Mouse (Mus musculus) A20 (cell line): ENCODE measurements at regions not wholly inside any gene's neighbourhood (a gene's known extent, or its start where the extent isn't known, plus 50 kb on each side); places are given as distances from the start of the nearest gene placed in this dataset.
"Not testable (repeated sequence)": the region's sequence is repeated elsewhere in the genome, so short reads cannot be mapped to it uniquely, and the experiment has no call there.

Experiments
- DNase-seq: peaks from one replicate; pipeline ENCODE4 v3.0.0-alpha.2; 2011; ENCODE audit warnings: low read depth, low spot score

DNA sequence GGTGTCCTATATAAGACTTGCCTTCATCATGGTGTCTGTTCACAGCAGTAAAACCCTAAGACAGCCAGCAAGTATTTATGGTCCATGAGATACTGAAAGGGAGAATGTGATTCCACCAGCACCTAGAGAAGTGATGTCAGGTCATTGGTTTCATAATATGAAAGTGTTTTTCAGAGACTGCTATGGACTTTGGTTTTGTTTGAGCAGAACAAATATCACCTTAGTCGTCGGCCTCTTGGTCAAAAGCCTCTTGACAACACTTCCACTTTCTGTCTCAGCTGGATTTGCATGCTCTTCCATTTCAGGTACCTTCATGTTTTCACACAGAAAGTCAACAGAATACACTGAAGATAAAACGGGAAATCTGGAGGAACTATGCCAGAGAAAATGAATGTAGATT lies 56.7 kb upstream of the Lrrc8b start:
- DNase-seq, result peak; percentile 56

DNA sequence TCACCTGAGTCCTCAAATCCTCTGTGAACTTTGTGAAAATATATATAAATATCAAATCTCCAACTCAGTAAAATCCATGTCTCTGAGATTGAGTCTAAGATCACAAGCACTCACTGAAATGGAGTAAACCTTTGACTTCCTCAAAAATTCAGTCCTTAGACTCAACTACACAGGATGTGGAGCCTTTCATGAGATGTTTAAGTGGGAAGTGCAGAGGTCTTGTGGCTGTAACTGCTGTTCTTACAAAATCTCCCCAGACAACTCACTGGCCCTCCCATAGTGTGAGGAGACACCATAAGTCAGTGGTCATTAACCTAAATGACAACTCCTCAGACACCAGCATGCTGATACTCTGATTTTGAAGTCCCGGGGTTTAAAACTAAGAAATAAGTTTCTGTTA lies 59.2 kb upstream of the Lrrc8b start:
- DNase-seq, result not testable (repeated sequence)

DNA sequence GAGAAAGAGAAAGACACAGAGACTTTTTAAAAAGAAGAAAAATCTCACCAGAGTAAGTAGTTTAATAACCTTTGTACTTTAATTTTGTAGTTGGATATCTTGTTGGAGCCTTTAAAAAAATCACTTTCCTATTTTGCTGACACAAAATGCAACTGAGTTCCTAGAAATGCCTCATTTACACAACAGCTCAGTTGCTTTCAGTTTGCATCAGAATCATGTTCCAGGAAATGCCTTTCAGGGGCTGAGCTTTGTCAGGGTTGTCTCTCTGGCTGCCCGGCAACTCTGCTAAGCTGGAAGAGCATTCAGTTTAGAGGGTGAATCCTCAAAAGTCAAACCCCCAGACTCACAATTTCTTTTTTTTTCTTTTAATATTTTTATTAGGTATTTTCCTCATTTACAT lies 60.5 kb upstream of the Gbp6 start:
- peak; percentile 23 for DNase-seq

DNA sequence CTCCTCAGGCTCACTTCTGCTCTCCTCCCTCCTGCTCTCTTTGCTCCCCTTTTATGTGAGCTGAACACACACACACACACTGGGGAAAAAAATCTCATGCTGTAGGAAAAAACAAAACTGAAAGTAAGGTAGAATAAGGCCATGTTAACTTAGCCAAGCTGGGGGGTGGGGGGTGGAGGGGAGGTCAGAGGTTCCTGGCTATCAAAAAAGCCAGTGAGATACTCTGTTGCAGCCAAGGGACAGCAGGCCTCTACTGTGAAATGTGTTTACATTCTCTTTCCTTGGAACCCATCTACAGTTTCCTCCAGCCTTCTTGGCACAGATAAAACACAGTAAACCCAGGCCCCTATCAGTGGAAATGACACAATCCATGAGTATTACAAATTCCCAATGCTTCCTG lies 53.0 kb upstream of the Gbp6 start:
- peak; percentile 48 for DNase-seq

DNA sequence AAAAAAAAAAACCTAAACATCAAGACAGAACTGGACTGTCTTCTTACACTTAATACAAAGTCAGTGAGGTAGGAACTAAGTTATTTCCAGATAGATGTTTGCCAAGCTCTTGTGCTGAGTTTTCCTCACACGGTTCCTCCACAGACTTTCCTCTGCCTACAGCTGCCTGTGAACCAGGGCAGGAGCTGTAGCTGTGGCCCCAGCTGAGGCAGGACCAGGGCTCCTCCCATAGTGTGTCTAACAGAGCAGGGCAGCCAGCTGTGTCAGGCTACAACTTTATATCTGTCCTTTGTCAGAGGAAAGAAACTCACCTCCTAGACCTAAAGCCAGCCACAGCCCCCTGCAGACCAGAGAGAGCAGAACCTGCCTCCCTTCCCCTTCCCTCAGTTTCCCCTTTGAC lies 52.5 kb upstream of the Gbp6 start:
- DNase-seq, result peak; percentile 76

DNA sequence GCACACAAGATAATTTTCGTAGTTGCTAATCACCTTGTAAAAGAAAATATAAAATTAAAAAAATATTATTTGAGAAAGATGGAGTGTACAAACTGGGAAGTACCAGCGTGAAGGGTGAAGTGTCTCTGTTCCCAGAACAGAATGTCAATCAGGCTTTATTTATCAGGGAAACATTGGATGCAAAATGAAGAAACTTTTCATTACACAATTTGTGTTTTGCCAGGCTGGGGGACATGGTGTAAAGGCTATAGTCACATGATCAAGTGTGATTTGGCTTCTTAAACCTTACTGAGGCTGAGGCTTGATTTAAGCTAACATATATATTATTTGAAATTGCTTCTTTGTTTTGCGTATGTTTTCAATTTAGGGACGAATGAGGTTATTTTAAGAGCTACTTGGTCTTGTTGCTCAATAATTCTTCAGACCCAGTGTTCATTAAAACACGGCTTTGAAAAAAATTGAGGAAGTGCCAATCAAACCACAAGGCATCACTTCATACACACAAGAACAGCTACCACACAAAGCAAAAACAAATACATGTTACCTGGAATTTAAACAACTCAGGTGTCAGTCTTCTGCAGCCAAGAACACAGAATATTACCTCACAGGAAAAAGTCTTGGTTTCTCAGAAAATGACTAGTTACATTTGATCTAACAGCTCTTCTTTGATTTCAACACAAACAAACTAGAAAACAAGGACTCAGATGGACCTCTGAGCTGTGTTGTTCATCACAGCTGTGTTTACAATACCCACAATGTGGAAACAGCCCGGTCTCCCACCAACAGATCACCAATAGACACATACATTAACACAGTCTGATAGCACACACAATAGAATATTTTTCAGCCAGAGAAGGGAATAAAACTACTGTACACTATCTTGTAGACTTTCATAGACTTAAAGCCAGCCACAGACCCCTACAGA lies 51.6 kb upstream of the Gbp6 start:
- peak; percentile 73 for DNase-seq

DNA sequence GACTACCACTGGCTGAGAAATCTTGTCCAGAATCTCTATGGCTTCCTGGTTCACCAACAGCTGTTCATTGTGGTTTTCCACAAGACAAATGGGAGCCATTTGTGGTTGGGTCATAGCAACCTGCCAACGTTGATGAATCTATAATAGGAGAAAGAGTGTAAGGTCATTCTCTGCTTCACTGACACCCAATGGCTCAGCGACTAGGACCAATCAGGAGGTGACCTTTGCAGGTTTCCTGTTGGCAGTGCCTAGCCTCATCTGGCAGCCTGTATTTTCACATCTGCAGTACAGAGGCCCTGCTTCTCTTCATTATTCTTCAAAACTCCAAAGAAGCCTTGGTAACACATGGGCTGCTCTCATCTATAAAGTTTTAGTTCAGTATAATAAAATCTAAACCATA lies 50.3 kb upstream of the Gbp6 start:
- peak; percentile 38 for DNase-seq
